Mouse (Mus musculus) activated CD4-positive, CD25-positive, alpha-beta regulatory T cell, adult 4 months (primary cell): ENCODE results near the gene 1810046K07Rik. TPM values are rescaled to one million over a fixed set of nuclear protein-coding genes. Genes with fewer than 3 reads are reported as not detected.

Experiments
- ATAC-seq: one replicate; pipeline ENCODE4 v1.8.0; 2017
- polyA plus RNA-seq, 2 experiments: library from polyadenylated mRNA; unstranded; fragments of 100-300 nt; shearing (Covaris generic); gene quantifications; one replicate each; pipeline ENCODE4 v1.2.1; 2017

The 1810046K07Rik gene
- polyA plus RNA-seq, 2 experiments from 2014 or later: not detected

DNA sequence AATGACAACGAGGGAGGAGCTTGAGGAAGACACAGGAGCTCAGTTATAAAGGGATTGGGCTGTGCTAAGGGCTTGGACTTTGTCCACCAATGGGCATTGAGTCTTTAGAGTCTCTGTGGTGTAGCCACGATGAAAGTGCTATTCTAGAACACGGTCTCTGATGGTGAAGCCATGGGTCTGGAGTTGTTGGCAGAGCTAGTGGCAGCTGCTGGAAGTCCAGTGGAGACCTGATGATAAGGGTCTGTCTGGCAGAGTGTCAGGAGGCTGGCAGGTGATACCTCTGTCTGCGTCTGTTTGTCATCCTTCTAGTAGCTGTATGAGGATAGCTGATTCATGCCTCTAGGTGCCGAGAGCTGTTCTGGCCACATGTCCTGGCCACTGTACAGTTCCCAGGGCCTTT, 24.7 kb downstream of the 1810046K07Rik start:
- no peak for ATAC-seq

- no peak for ATAC-seq
These were observed 35.2 kb downstream of the 1810046K07Rik start for GRCm38 (mm10) chr9:51293541-51293940.

DNA sequence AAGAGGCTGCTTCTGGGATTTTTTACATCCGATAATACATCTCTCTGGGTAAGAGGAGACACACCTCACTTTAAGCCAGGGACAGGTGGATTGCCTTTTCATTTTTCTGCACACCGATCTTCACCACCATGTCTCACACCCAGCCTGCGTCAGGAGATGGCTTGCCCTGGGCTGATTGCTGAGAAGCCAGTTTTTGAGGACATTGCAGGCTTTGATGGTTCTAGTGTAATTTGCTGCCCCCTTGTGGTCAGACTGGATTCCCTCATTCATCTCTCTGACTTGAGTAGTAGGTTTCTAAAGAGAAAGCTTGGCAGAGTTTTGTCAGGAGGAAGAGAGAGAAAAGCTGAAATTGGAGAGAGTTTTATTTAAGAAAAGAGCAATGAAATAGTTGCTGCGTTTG, 36.0 kb downstream of the 1810046K07Rik start:
- peak; percentile 57 for ATAC-seq

DNA sequence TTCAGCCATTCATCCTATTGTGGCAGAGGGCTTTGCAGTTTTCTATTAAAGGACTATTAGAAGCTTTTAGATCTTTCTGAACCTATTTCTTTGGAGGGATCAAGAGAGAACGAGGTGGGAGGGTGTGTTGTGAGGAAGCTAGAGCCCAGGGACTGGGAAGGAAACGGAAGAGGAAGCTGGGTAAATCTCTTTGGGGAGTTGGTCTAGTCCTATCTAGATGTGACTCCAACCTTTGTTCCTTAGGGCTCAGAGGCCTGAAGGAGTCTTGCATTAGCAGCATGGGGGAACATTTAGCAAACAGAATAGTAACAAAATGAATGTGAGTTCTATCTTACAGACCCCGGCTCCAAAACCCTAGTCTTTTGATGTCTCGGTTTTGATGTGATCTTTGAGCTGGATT, 37.7 kb downstream of the 1810046K07Rik start:
- ATAC-seq: no peak

- ATAC-seq: no peak
These were observed 42.6 kb downstream of the 1810046K07Rik start for GRCm38 (mm10) chr9:51286079-51286478.

DNA sequence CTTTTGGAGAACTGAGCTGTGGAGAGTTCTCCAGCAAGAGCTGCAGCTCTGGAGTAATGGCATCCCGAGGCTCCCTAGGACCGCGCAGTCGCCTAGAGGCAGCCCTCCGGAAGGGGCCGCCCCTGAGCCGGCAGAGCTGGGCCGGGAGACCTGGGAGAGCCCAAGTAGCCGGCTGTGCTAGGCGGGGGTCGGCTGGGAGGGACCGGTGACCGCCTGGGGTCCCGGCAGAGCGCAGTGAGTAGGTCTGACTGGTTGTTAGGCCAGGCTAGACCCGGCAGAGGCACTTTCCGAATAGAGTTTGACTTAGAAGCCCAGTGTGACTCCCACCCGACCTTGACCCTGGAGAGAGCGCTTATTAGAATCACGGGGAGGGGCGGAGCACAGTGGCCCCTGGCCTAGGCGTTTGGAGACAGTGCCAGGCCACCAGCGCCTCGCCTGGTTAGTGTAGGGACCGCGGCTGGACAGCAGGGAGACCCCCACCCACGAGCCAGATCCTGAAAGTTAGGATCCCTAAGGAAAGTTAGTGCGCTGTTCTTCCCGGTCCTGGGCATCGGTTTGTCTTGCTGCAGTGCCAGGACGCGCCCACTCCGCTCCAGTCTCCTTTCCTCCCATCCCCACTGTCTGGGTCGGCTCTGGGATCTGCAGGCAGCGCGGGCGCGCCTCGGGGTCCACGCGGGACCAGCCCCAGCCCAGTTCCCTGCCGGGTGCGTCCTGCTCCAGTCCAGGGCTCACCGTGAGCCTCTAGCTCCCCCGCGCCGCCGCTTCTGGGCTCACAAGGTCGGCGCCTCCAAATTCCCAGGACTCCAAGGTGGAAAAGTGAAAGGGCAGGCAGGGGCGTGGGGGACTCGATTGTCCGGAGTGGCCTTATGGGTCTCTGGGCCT, 50.0 kb downstream of the 1810046K07Rik start, which contains the start of gene Colca2:
Colca2 (minus strand) TSS at position 70 of the 882 bp plus-strand sequence.
- ATAC-seq: peak; percentile 43

DNA sequence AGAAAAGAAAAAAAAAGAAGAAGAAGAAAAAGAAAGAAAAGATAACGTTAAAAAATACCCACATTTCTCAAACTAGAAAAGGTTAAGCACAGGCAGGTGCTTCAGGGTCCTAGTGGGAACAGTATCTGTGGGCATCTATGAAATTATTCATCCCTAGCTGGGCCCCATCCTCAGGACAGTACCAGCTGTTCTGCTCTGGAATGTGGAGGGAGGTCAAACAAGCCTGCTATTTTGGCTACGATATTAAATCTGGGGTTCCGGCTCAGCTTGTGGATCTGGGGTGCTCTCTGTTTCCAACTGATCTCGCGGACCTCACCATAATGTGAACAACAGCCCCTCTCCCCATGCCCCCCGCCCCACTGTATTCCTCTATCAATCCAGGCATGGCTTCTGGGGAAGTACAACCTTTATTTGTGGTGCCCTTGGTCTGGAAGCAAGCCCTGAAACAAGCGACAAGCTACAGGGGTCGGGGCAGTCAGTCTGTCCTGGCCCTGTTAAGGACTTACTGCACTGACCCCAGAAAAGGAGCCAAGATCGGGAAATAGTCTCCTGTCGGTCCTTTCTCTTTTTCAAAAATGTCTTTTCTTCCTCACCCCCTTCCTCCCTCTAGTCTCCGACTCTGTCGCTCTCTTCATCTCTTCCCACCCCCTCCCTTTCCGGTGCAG, 50.8 kb downstream of the 1810046K07Rik start:
- ATAC-seq: no peak

GRCm38 (mm10) chr9:51274678-51275077, 54.0 kb downstream of the 1810046K07Rik start:
- ATAC-seq: no peak

- ATAC-seq: no peak
These were observed 55.0 kb downstream of the 1810046K07Rik start for GRCm38 (mm10) chr9:51273581-51274154.

- no peak for ATAC-seq
These were observed 56.6 kb downstream of the 1810046K07Rik start for GRCm38 (mm10) chr9:51272102-51272501.

DNA sequence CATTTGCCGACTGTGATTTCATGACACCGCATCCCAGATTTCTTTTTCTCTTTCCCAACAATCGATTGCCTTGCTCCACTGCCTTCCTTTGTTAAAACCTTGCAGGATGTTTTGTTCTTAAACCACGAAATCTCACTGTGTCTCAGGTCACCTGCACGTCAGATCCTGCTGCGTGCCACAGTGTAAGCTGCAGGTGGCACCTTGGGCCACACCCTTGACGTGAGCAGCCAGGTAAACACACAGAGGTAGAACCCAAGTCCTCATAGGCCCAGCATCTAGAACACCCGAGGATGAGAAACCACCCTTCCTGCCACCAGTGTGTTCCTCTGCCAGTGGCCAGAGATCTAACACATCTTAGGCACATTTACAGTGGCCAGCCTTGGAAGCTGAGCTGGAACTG, 57.6 kb downstream of the 1810046K07Rik start:
- no peak for ATAC-seq

GRCm38 (mm10) chr9:51268852-51269251, 59.9 kb downstream of the 1810046K07Rik start:
- no peak for ATAC-seq

GRCm38 (mm10) chr9:51258426-51258825, 70.3 kb downstream of the 1810046K07Rik start:
- no peak for ATAC-seq

- ATAC-seq: no peak
These were observed 71.8 kb downstream of the 1810046K07Rik start for GRCm38 (mm10) chr9:51256780-51257502.

Other genes with a start within 250 kb of the 1810046K07Rik start
- not detected for gene 4833427G06Rik, start 226.8 kb downstream of the 1810046K07Rik start, polyA plus RNA-seq
- not detected for gene Gm32742, start 163.4 kb downstream of the 1810046K07Rik start, polyA plus RNA-seq
- gene Pou2af1, start 115.2 kb downstream of the 1810046K07Rik start, polyA plus RNA-seq: 1 to 10 TPM; 5.2 to 6.6 TPM
- gene Colca2, start 50.3 kb downstream of the 1810046K07Rik start, polyA plus RNA-seq: not detected